Mouse (Mus musculus) common myeloid progenitor, adult 5-6 weeks (primary cell): ENCODE results near the gene Dbh. TPM values are rescaled to one million over a fixed set of nuclear protein-coding genes. Genes with fewer than 3 reads are reported as not detected.

Source experiments
- ATAC-seq: replicated peaks from 2 replicates; pipeline ENCODE4 v1.8.0; 2016; ENCODE audit warnings: low read depth, mild to moderate bottlenecking, moderate TSS enrichment, inconsistent platforms; ENCODE audit not compliant: poor library complexity, severe bottlenecking
- total RNA-seq: library from RNA; stranded (forward); fragments of 200-1000, 187-1606 nt; gene quantifications from 2 replicates; pipeline ENCODE4 v1.2.3, GENCODE M21; 2017

Gene Dbh
- total RNA-seq, result not detected in 2 replicates

DNA sequence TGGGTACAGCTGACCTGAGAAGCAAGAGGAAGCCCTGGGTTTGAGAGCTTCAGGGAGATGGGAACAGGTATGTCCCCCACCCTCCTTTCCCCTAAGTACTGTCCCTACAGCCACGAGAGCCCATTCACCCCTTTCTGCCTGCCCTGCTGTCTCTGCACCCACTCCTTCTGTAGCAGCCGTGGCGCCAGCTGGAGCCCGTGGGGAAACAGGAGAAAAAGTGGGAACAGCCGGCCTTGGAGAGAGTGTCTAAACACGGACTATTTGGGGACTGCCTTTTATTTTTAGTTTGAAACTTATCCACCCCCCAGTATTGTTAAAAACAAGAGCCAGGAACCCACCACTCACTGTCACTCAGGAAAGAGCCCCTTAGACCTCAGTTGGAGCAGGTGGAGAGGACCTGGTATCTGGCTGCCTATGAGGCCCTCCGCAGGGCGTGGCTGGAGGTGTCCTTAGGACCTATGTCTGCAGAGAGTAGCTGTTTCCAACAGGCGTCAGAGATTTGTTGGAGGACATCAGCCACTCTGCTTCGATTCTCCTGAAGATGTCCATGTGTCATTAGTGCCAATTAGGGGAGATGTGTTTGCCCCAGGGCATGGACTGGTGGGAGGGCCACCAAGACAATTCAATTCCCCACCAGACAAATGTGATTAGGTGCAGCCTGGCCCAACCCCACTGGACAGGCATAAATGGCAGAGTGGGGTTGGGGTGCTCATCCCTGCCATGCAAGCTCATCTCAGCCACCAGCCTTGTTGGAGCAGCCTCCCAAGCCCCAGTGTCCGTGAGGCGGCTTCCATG, at the start of gene Dbh:
Dbh (plus strand) TSS at position 438 of the 795 bp plus-strand sequence.
- no peak for ATAC-seq

DNA sequence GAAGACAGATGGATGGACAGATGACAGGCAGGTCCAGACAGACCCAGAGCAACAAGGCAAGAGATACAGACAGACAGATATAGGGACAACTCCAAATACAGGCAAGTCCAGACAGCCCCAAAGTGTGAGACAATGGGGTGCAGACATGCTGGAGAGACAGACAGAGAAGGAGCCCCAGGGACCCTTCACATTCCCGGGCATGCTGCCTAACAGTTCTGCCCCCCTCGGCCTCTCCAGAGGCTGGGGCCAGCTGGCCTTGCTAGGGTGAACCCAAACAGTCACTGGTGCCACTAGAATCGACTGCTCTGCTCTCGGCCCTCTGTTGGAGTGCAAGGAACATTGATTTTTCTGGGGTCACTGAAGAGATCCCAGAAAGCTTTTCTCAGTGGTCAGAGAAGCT, 46.6 kb upstream of the Dbh start:
- no peak for ATAC-seq

DNA sequence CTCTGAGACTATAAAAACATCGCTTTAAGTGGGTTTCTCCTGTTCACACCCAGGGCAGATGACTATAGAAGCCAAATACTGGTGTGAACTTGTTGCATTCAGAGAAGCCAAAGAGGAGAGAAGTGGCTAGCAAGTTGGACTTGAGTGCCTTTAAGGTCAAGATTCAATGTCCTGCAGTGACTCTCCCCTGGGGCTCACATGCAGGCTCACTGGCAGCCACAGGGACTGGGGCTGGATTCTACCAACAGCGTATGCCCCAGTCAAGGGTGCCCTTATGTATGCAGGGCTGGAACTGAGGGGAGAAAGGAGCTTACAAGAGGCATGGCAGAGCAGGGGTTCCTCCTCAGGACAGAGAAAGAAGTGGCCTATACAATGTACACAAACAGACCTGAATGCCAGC, 45.3 kb upstream of the Dbh start:
- ATAC-seq, result no peak

DNA sequence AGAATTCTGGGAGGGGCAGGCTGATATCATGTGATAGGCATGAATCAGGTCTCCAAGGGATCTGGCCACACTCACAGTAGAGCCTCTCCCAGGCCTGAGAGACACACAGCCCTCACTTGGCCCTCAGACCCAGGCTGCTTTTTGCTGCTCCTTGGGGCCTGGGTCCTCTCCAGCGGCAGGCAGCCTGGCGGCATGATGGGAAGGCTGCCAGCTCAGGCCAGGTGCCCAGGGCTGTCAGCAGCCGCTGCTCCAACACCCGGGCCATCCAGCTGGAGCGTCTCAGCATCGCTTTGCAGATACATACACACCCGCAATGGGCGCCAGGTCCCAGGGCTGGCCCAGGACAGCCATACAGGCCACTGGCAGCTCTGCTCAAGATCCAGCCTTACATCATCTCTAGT, 44.8 kb upstream of the Dbh start:
- ATAC-seq, result no peak

DNA sequence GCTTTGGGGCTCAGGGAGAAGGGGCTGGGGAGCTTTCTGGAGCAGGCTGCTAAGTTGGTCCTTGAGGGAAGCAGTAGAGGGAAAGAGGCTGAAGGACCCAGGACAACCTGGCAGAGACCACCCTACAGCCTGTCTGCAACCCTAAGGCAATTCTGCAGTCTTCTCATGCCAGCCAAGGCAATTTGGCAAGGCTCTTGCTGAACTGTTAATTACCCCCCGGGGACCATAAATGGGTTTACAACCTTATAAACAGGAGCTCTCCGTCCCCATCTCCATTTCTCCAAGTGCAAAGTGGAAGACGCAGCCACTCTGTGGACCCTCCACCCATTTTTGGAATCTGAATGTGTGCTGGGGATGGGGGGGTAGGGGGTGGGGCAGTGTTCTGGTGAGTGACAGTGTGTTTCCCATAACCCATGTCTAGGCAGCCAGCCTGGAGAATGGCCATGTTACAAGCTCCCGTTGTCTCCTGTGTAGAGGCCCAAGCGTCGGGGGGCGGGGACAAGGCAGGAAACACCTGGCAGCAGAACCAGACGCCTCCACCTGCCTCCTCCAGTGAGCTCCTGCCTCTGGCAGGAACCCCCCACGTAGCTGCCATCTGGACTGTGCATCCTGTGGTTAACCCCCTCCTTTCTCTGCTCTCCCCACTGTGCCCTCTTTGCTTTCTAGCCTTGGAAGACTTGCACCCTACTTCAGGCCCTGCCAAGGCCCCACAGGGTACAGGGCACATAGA, 43.2 kb upstream of the Dbh start:
- ATAC-seq, result peak; percentile 87

- ATAC-seq, result no peak
These were observed 42.5 kb upstream of the Dbh start for GRCm38 (mm10) chr2:27122578-27122977.

GRCm38 (mm10) chr2:27123121-27123520, 41.9 kb upstream of the Dbh start:
- ATAC-seq, result no peak

- no peak for ATAC-seq
These were observed 39.1 kb upstream of the Dbh start for GRCm38 (mm10) chr2:27125979-27126378.

DNA sequence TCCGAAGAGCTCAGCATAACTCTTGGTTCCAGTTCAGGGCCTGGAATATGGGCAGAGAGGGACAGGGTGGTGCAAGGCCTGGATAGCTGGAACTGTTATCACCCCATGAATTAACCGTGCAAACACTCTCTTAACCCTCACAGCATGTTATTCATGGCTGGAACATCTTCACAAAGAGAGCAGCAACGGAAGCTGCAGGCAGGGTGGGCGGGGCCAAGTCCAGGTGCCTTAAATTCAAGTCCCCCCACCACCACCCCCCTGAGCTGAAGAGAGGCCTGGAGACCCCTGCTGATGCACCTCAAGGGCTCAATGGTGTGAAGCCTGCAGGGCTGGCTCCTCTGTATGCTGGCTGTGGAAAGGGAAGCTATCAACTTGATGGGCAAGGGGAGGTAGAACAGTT, 38.5 kb upstream of the Dbh start:
- no peak for ATAC-seq

GRCm38 (mm10) chr2:27128990-27129389, 36.0 kb upstream of the Dbh start:
- peak; percentile 71 for ATAC-seq

GRCm38 (mm10) chr2:27135935-27136334, 29.1 kb upstream of the Dbh start:
- ATAC-seq, result no peak

- ATAC-seq, result no peak
These were observed 28.7 kb upstream of the Dbh start for GRCm38 (mm10) chr2:27136336-27136735.

- ATAC-seq, result no peak
These were observed 28.2 kb upstream of the Dbh start for GRCm38 (mm10) chr2:27136789-27137188.

DNA sequence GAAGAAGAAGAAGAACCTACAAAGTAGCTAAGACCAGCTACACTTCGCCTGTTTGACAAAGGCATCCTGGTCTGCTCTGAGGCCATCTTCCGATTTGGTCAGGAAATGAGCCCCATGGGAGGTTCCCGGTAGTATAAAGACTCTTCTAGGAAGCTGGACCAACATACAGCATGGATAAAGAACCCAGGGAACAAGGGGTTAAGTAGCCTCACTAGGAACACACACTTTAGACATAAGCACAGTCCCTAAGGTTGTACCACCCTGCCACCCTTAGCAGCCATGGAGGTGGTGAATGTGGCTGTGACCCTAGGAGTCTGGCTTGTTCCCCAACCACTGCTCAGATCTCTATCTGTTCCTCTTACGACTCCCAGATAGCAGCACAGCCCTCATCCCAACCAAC, 26.7 kb upstream of the Dbh start:
- no peak for ATAC-seq

- peak; percentile 47; the same call in 1 of the 2 replicates for ATAC-seq
These were observed 22.9 kb upstream of the Dbh start, which contains the start of gene Fam163b for GRCm38 (mm10) chr2:27141950-27142693. Gene Fam163b, minus strand, starts transcription at chr2:27142491.

DNA sequence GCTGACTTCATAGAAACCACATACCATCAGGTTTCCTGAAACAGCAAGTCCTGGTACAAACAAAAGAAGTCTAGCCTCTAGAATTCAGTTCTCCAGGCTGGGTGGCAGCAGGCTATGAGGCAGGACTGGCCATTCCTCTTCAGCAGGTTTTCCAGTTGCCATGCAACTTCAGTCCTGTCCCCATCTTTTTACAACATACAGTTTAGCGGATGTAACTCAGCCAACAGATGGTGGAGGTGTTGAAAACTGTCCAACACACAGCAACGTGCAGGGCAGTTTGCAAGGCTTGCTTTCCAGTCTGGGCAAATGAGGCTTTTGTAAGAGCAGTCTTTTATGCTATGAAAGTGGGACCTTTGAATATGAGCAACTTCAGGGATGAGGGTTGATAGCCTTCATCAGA, 20.1 kb upstream of the Dbh start:
- no peak for ATAC-seq

GRCm38 (mm10) chr2:27146840-27147239, 18.2 kb upstream of the Dbh start:
- ATAC-seq, result no peak

DNA sequence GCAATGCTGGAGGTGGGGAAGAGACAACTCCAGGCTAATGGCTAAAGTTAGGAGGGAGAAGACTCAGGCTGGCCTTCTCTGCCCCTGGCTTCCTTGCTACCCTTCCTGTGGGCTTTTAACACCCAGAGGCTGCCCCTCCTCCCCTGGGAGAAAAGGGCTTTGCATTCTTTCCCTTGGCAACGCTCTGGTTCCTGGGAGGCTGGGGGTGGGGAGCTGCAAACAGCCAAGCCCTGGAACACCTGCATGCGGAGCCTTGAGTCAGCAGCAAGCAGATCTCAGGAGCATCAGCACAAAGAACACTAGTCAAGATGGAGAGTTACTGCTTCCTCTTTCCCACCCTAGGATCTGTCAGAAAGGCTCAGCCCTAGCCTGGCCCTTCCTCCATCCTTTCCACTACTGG, 15.6 kb upstream of the Dbh start:
- ATAC-seq, result no peak

- no peak for ATAC-seq
These were observed 10.4 kb upstream of the Dbh start for GRCm38 (mm10) chr2:27154466-27155185.

GRCm38 (mm10) chr2:27156596-27156995, 8.4 kb upstream of the Dbh start:
- no peak for ATAC-seq
